Mouse (Mus musculus) ovary, adult 2 months (tissue): ENCODE data around the gene Tnfsf13b. TPM values are rescaled to one million over a fixed set of nuclear protein-coding genes. Genes with fewer than 3 reads are reported as not detected.

Experiments
- polyA plus RNA-seq: library from polyadenylated mRNA; depleted of rRNA; stranded (reverse); fragments of >200 nt; gene quantifications from 2 replicates; pipeline ENCODE4 v1.2.3, GENCODE M21; 2012; rRNA removed

The Tnfsf13b gene
- 3.3 and 4.9 TPM in 2 replicates for polyA plus RNA-seq

GRCm38 (mm10) chr8:10006156-10006985 is at the start of gene Tnfsf13b:
Gene Tnfsf13b, plus strand, starts transcription at chr8:10006467.

GRCm38 (mm10) chr8:9977573-9978314 is 28.5 kb upstream of the Tnfsf13b start, which contains the start of the genes Lig4 and Abhd13:
Gene Lig4, minus strand, starts transcription at chr8:9977686.
Gene Abhd13, plus strand, starts transcription at chr8:9977707.

Other genes starting within 250 kb of the Tnfsf13b start
- gene Fam155a, start 235.3 kb upstream of the Tnfsf13b start, polyA plus RNA-seq: 0.43 and 0.51 TPM in 2 replicates
- not detected in 2 replicates for gene Gm10217, start 142.2 kb upstream of the Tnfsf13b start, polyA plus RNA-seq
- 1.6 and 1.9 TPM in 2 replicates for gene Lig4, start 28.8 kb upstream of the Tnfsf13b start, polyA plus RNA-seq
- gene Abhd13, start 28.8 kb upstream of the Tnfsf13b start, polyA plus RNA-seq: 4.1 and 4.3 TPM in 2 replicates
- 0.91 and 0.92 TPM in 2 replicates for gene Myo16, start 147.4 kb downstream of the Tnfsf13b start, polyA plus RNA-seq